Mouse (Mus musculus): ENCODE data around the gene Ptprg.

Ptprg gene

DNA sequence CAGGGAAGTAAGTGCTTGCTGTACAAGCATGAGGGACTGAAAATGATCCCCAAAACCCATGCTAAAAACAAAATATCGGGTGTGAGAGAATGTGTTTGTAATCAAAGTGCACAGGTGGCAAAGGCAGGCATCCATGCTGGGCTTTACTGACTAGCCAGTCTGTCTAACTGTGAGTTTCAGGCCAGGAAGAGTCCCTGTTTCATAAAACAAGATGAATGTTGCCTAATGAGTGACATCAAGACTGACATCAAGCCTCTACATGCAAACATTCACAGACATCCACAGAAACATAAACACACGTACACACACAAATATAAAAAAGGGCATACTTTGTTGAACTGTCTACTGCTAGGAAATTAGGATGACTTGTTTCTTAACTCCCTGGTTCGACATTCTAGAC is 552.3 kb downstream of the Ptprg start:
- no peak for DNase-seq

GRCm38 (mm10) chr14:12107459-12107858 is 554.1 kb downstream of the Ptprg start:
- DNase-seq = no peak

DNA sequence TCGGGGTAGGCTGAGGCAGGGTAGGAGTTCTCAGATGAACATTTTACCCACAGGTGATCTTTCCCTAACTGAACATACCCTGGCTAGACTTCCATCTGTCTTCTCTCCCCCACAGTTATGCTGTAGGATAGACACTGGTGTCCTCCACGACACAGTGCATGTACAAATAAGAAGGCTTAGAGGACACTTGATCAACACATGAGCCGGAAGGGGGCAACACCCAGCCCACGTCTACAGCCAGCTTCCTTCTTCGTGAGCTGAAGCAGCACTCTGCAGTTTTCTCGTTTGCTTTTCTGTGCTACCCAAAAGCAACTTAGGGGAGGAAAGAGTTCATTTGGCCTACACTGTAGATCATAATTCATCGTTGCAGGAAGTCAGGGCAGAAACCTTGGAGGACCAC is 554.7 kb downstream of the Ptprg start:
- no peak for DNase-seq

GRCm38 (mm10) chr14:12112548-12113011 is 559.2 kb downstream of the Ptprg start:
- DNase-seq = no peak

GRCm38 (mm10) chr14:12113326-12113725 is 560.0 kb downstream of the Ptprg start:
- no peak for DNase-seq

- no peak for DNase-seq
These were observed 560.7 kb downstream of the Ptprg start for GRCm38 (mm10) chr14:12114016-12114415.

GRCm38 (mm10) chr14:12119260-12119659 is 565.9 kb downstream of the Ptprg start:
- no peak for DNase-seq

GRCm38 (mm10) chr14:12121906-12122305 is 568.6 kb downstream of the Ptprg start:
- no peak for DNase-seq

DNA sequence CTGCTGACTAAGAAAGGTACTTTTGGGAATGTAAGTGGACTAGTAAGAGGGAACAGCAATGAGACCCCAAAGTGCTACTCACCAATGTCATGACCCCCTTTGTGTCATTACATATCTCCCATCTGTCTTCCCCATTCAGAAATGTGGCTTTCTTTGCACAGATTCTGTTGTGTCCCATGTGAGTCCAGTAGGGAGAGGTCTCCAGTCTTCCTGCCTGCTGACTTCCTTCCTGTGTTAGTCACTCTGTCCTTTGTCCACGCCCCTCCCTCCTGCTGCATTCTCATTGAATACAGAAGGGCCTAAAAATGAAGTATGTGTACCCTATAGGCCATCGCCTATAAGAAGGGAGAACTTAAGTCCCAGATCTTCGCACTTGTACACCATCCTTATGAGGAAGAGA is 571.4 kb downstream of the Ptprg start:
- no peak for DNase-seq

DNA sequence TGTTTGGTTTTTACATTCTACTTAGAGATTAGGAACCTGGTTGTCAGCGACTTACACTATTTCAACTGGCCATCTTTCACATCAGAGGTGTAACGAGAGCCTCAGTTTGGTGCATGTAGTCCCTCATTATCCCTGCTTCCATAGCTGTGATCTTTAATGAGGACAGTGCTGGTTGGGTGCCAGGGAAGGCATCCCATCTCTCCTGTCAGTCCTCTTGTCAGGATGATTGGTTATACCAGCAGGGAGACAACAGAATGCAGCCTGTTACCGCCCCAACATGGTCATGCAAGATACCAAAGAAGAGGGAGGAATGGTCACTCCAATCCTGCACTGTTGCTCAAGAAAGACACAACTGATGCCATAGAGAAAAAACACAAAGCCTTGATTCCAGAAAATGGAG is 574.6 kb downstream of the Ptprg start:
- no peak for DNase-seq

- no peak for DNase-seq
These were observed 578.8 kb downstream of the Ptprg start for GRCm38 (mm10) chr14:12132046-12132615.

GRCm38 (mm10) chr14:12133163-12133562 is 579.8 kb downstream of the Ptprg start:
- DNase-seq = no peak

- DNase-seq = no peak
These were observed 581.2 kb downstream of the Ptprg start for GRCm38 (mm10) chr14:12134504-12134903.

DNA sequence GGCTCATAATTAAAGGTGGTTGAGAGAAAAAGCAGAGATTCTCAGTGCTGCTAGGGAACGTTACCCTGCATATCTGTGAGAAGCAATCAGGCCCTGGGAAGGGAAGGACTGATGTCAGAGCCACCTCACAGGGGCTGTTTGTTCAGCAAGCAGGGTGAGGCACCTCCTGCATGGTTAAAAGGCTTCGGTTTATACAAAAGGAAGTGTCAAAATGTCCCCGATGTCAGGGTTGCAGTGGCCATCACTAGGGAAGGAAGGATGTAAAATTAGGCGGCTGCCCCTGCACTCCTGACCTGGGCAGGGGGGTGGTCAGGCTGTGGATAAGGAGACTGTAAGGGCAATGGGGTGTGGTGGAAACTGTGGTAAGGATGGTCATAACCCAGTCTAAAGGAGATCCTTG is 583.2 kb downstream of the Ptprg start:
- no peak for DNase-seq

DNA sequence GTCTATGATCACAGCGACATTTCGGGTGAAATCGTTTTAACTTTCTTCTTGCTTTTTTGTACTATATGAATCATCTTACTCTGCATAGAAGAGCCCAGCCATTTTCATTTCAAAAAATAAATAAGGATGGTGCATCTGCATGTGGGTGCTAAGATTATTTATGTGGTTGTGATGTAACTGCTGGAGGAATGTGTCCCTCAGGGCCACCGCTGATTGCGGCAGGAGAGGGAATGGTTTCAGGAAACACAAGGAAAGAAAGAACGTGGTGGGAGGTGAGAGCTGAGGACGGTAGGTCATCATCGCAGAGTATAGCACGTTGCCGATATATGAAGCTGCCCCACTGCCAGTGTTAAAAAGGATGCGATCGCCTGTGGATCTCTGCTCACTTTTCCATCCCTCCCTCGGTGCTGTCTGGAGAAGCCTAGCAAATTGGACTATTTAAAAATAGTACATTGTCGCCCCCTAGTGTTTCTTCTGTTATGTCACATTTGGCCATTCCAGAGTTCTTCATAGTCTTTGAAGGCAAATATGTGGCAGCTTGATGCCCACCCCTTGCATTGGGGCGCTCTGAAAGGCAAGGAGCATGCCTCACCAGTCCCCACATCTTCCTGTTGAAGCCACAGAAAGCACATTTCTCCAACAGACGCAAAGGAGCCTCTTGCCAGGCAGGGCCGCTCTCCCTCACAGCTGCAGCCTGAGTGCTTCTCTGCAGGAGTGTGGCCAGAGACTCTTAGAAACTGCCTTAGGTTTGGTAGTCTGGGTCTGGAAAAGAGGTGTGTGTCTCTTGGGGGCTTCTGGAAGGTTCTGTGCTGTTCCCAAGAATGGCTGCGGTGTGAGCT is 586.5 kb downstream of the Ptprg start:
- DNase-seq = peak; percentile 91

DNA sequence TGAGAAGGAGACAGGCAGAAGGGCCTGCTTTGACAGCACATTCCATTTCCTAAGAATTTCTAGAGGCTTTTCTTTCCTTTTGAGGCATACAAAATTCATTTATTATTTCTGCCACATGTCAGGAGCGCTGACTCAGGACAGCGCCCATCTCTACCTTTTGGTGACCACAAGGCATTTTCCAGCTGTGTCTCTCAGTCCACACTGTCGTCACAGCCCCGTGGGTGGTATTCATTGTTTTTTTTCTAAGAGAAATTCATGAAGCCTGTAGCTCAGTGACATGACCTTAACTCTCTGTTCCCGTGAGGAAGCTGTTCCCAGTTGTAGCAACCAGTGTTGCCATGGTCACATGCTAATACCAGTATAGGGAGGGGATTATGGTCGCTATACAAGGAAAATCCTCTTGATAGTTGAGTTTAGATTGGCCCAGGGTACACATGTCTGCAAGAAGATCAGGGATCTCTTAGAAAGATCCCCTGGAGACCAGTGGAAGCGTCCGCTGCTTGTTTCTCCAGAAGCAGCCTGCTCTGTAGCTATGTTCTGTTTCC is 590.7 kb downstream of the Ptprg start:
- DNase-seq = peak; percentile 43

DNA sequence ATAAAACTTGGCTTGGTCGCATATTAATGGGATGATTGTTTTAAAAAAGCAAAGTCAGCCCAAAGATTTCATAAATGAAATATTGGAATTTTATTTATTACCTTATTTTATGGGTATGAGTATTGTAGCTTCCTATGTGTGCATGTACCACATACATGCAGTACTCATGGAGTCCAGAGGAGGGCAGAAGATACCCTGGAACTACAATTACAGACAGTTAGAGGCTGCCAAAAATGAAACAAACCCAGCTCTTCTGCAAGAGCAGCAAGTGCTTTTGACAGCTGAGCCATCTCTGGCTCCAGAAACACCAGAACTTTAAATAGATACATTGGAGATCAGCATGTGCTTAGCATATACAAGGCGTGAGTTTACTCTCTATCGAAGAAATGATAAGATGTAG is 592.6 kb downstream of the Ptprg start:
- DNase-seq = no peak

DNA sequence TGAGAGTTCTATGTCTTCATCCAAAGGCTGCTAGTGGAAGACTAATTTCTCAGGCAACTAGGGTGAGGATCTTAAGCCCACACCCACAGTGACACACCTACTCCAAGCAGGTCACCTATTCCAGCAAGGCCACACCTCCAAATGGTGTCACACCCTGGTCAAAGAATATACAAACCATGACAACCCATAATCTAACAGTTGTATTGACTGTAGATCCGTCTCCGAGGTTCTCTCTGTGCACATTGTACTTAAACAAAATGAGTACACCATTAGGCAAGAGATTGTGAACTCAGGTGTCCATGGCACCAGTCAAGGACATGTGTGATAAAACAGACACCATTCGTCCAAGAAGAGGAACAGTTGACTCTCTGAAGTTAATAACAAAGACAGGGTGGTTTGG is 596.2 kb downstream of the Ptprg start:
- DNase-seq = no peak

DNA sequence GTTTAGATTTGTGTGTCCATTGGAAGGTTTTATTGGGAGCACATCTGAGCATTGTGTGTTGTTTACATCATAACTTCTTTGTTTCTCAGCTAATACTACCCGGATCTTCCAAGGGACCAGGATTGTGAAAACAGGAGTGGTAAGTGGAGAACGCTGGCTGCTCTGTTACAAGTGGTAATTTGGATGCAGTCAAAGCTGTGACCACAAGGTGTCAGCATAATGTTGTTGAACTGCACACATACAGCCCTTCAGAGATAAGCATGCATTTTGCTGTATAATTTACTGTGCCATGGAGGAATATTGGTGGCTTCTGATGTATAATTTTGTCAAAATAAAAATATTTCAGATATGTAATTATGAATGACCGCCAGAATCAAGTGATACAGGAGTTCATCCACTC is 598.6 kb downstream of the Ptprg start:
- DNase-seq = peak; percentile 78

GRCm38 (mm10) chr14:12152748-12153147 is 599.4 kb downstream of the Ptprg start:
- DNase-seq = no peak

DNA sequence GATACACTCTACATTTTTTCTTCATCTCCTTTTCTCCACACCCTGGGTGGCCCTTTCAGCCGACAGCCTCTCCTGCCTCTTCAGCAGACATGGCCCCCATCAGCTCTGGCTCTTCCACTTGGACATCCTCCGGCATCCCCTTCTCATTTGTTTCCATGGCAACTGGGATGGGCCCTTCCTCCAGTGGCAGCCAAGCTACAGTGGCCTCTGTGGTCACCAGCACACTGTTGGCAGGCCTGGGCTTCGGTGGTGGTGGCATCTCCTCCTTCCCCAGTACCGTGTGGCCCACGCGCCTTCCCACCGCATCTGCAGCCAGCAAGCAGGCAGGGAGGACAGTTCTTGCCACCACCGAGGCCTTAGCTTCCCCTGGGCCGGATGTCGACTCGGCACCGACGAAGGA is 600.3 kb downstream of the Ptprg start:
- DNase-seq = no peak

- DNase-seq = no peak
These were observed 608.5 kb downstream of the Ptprg start for GRCm38 (mm10) chr14:12161738-12162310.

DNA sequence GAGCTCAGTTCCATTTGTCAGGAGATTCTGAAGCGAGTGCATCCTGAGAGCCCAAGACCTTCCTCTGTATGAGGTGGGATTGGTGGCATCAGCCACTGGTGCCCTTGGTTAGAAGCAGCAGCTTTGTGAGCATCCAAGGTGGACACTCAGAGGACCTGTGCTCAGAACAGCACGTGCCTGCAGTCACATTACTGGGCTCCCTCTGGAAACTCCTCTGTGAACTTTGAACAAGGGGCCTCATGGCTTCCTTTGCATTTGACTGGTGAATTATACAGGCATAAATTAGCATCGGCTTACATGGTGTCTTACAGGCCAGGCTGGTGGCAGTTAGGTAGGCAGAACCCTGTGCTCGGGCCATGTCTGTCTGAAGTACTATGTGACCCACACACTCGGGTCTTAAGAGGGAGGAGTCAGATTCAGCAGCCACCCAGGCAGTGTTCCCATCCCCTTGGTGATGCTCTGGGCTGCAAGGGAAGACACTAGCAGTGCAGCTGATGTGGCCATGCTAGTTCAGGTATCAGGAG is 609.1 kb downstream of the Ptprg start:
- DNase-seq = no peak

GRCm38 (mm10) chr14:12163196-12163595 is 609.9 kb downstream of the Ptprg start:
- DNase-seq = no peak

Data from embryo, embryonic 11 days (tissue).